Mouse (Mus musculus) lung, postnatal 0 days (tissue): Measurements from ENCODE around the gene Trim3. TPM values are rescaled to one million over a fixed set of nuclear protein-coding genes. Genes with fewer than 3 reads are reported as not detected.

Experiments
- ATAC-seq: fragments of 200-750 bp; cut with Nextera tagmentation; 2 replicates; pipeline ENCODE4 v1.8.0; 2017; ENCODE audit warnings: moderate library complexity
- DNase-seq: peaks from one replicate; pipeline ENCODE4 v3.0.0-alpha.2; 2016; ENCODE audit warnings: low spot score
- H3K27ac ChIP-seq: fragments of 300-500 bp; sonication (generic); 2 replicates; pipeline ENCODE4 v1.5.1; 2014; ENCODE audit warnings: antibody characterized with exemption, mild to moderate bottlenecking, low read length, mixed read lengths
- H3K27me3 ChIP-seq: fragments of 300-500 bp; sonication (generic); replicated peaks from 2 replicates; pipeline ENCODE4 v1.6.1; 2014; ENCODE audit warnings: low read length, mixed read lengths; ENCODE audit not compliant: insufficient read depth
- H3K36me3 ChIP-seq: fragments of 300-500 bp; sonication (generic); 2 replicates; pipeline ENCODE4 v1.6.1; 2014; ENCODE audit warnings: low read length, mixed read lengths; ENCODE audit not compliant: insufficient read depth
- H3K4me1 ChIP-seq: fragments of 300-500 bp; sonication (generic); 2 replicates; pipeline ENCODE4 v1.6.1; 2014; ENCODE audit warnings: antibody characterized with exemption, low read depth, low read length, mixed read lengths; ENCODE audit not compliant: insufficient read depth
- H3K4me2 ChIP-seq: fragments of 300-500 bp; sonication (generic); replicated peaks from 2 replicates; pipeline ENCODE4 v1.6.1; 2014; ENCODE audit warnings: low read depth, mild to moderate bottlenecking, low read length, moderate library complexity, mixed read lengths
- H3K4me3 ChIP-seq: fragments of 300-500 bp; sonication (generic); 2 replicates; pipeline ENCODE4 v1.5.1; 2014; ENCODE audit warnings: low read depth, low read length
- H3K9ac ChIP-seq: fragments of 300-500 bp; sonication (generic); replicated peaks from 2 replicates; pipeline ENCODE4 v1.6.1; 2014; ENCODE audit warnings: low read depth, mild to moderate bottlenecking
- H3K9me3 ChIP-seq: fragments of 300-500 bp; sonication (generic); 2 replicates; pipeline ENCODE4 v1.6.1; 2016; ENCODE audit warnings: low read length, mixed read lengths
- CTCF ChIP-seq: IDR thresholded peaks from 2 replicates; pipeline ENCODE4 v1.5.1; 2016; ENCODE audit warnings: antibody characterized with exemption, mild to moderate bottlenecking
- EP300 ChIP-seq: IDR thresholded peaks from 2 replicates; pipeline ENCODE4 v1.6.1; 2016; ENCODE audit warnings: antibody characterized with exemption, mild to moderate bottlenecking, control low read depth
- WGBS: fragments of 180-500 bp; shearing (Covaris S2); extraction: QIAGEN DNeasy Blood & Tissue Kit; methylation state at CpG from one replicate; pipeline ENCODE4 v1.1.7; 2014; 5-methylcytosine and 5-hydroxymethylcytosine counted together
- polyA plus RNA-seq: library from polyadenylated mRNA; unstranded; fragments of >200 nt; fragmentation: Nextera tagmentation; extraction: Ambion mirVana; gene quantifications from 2 replicates; pipeline ENCODE4 v1.2.1, GENCODE M21; 2015

Trim3 gene
- polyA plus RNA-seq, 1 experiment from 2014 or later = 116 TPM

DNA sequence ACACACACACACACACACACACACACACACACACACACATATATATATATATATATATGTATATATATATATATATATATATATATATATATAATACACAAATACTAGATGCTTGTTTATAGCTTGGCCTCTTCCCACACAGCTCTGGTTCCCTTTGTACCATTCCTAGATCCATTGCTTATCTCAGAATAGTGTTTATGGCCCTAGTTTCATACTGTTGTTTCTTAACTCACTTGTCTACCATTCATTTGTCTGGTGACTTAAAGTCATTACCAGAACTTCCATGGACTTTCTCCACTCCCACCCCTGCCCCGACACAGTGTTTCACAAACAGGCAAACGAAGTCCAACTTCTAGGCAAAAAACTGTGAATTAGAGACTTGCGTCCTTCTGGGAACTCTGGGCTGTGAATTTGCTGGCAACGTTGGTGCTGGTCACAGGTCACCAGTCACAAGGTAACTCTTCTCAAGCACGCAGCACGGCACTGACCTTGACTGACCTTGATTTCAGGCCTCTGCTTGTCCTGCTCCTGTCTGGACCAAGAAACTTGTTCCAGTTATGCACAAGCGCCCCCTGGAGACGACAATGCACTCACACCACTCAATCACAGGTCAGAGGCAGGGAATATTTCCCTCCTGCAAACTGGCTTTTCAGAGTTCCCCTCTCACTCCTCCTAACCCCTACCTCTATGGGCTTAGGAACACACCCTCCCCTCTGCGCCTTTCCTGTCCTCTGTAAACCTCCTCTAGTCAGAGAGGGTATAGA lies 30.3 kb downstream of the Trim3 start:
- 34% methylated on average over 9 of the region's 9 CpGs for WGBS
- ATAC-seq = peak; percentile 85

DNA sequence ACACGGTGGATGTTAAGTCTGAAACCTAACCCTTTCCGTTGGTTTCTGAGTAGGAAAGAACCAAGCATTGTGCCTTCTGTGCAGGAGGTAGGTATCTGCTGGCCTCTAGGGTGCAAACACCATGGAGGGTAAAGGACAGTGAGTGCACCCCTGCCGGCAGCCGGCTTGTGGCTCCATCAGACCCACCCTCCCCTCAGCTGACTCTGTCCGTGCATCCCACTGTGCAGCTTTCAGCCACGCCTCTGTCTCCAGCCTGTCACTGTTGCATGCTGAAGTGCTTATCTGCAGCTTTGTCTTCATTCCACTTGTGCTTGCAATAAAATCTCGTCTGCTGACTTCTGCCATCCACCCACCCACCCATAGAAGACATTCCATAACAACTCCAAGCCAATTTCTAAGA lies 43.3 kb downstream of the Trim3 start:
- WGBS = 31% methylated on average over 7 of the region's 7 CpGs
- Histone ChIP-seq H3K9ac (no peak overlapping the region), H3K4me3 (no peak overlapping the region), H3K4me1 (no peaks in the 10 kb centered on the region), H3K27ac (no peak overlapping the region), H3K36me3 (no peaks in the 10 kb centered on the region), H3K27me3 (no peaks in the 10 kb centered on the region), H3K9me3 (no peaks in the 10 kb centered on the region), H3K4me2 (no peak overlapping the region)
- ATAC-seq (no peak), DNase-seq (no peak)
- TF ChIP-seq CTCF = no peak
- no peak for TF ChIP-seq EP300

More for the DNA sequence above, 30.3 kb downstream of the Trim3 start:
- H3K4me3 ChIP-seq = no peak overlapping the region
- H3K9me3 ChIP-seq = no peaks in the 10 kb centered on the region
- DNase-seq = peak; percentile 82
- TF ChIP-seq CTCF (peak; percentile 91), EP300 (no peak)
- no peaks in the 10 kb centered on the region for H3K36me3 ChIP-seq
- H3K4me1 ChIP-seq = no peaks in the 10 kb centered on the region
- no peak overlapping the region for H3K27ac ChIP-seq
- no peak overlapping the region for H3K9ac ChIP-seq
- H3K27me3 ChIP-seq = no peaks in the 10 kb centered on the region
- H3K4me2 ChIP-seq = no peak overlapping the region

DNA sequence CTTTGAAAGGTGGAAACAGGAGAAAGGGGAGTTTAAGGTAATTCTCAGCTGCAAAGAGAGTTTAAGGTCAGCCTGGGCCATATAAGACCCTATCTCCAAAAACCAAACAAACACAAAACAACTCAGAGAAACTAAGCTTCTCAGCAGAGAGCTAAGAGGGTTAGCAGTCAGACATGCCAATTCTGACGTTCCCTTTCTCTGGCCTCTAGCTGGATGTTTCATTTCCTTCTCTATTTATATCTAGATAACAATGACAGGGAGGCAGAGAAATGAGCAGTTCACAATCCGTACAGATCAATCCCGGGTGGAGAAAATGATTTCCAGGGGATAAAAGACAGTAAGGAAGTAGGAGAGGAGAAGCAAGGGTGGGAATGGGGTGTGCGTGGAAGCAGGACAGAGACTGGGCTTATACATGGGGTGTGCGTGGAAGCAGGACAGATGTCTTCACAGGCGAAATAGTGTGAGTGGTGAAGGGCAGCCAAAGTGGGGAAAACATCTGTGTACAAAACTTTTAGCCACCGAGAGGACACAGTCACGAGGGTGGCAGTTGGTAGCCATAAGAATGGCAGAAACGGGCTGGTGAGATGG lies 45.0 kb downstream of the Trim3 start:
- H3K4me1 ChIP-seq = no peaks in the 10 kb centered on the region
- H3K4me3 ChIP-seq = no peak overlapping the region
- no peak overlapping the region for H3K9ac ChIP-seq
- H3K27ac ChIP-seq = 0 out of 2 replicates have a peak overlapping the region, but pooled peaks have one; percentile 14
- peak; percentile 53 for ATAC-seq
- 36% methylated on average over 9 of the region's 9 CpGs for WGBS
- no peak overlapping the region for H3K4me2 ChIP-seq
- DNase-seq = peak; percentile 47
- H3K36me3 ChIP-seq = no peaks in the 10 kb centered on the region
- H3K9me3 ChIP-seq = no peaks in the 10 kb centered on the region
- TF ChIP-seq CTCF (no peak), EP300 (no peak)
- H3K27me3 ChIP-seq = no peaks in the 10 kb centered on the region

DNA sequence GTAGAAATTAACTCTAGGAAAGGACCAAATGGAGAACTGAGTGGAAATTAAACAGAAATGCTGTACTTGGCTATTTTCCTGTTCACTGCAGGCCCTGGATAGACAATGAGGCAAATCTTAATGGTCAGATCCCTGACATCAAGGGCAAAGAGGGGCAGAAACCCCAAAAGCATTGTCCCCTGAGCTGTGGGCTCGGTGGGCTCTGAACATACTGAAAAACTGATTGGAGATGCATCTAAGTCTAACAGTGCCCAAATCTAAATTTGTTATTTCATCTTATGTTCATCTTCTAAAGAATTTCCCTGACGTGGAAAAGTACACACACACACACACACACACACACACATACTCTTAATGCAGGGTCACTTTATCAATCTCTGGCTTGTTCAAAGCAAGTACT lies 51.4 kb downstream of the Trim3 start:
- H3K9me3 ChIP-seq = no peaks in the 10 kb centered on the region
- peak overlapping the region; percentile 90; the same call in 1 of the 2 replicates for H3K4me2 ChIP-seq
- WGBS = 46% methylated on average over 2 of the region's 2 CpGs
- H3K27ac ChIP-seq = peak overlapping the region; percentile 78
- no peaks in the 10 kb centered on the region for H3K27me3 ChIP-seq
- 0 out of 2 replicates have a peak overlapping the region, but pooled peaks have one; percentile 72 for H3K4me3 ChIP-seq
- H3K9ac ChIP-seq = no peak overlapping the region
- no peaks in the 10 kb centered on the region for H3K36me3 ChIP-seq
- TF ChIP-seq EP300 = no peak
- TF ChIP-seq CTCF = no peak
- H3K4me1 ChIP-seq = 0 out of 2 replicates have a peak, but pooled peaks cover 5% of the 10 kb centered on the region
- ATAC-seq = no peak
- no peak for DNase-seq

DNA sequence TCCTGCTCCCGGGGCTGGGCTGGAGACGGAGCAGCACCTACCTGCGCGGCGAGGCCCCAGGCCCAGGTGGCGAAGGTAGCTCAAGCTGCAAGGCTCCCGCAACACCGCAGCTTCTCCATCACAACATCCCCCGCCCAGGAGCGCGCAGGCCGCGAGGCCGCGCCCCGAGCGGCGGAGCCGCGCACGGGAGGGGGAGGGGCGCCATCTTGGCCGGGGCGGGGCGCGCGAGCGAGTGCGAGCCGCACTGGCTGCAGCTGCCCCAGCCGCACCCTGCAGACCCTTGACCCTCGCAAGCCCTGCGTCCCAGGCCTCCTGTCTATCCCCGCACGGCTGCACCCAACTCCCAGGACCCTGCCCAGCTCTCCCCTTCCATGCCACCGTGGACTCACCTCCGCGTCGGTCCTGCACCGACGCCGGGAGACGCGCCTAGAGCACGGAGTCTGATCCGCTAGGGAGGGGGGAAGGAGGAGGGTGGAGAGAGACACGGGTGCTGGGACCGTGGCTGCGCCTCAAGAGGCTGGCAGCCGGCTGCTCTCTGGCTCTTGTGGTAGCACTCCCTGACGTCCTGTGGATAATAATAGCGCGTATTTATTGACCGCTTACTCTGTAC lies 52.2 kb downstream of the Trim3 start, which contains the start of gene Apbb1:
Apbb1 (minus strand) TSS at position 560 of the 610 bp plus-strand sequence.
- WGBS = 2% methylated on average over 32 of the region's 54 CpGs
- Histone ChIP-seq H3K27ac (peak within 1 kb of the TSS; percentile 78), H3K4me1 (0 out of 2 replicates have a peak, but pooled peaks cover 5% of the 10 kb centered on the region), H3K4me3 (peak within 1 kb of the TSS; percentile 72), H3K27me3 (no peaks in the 10 kb centered on the region), H3K36me3 (no peaks in the 10 kb centered on the region), H3K9ac (peak within 1 kb of the TSS; percentile 46), H3K9me3 (no peaks in the 10 kb centered on the region), H3K4me2 (peak within 1 kb of the TSS; percentile 90)
- TF ChIP-seq CTCF (peak; percentile 4; the same call in 1 of the 2 replicates), EP300 (no peak)
- ATAC-seq (peak; percentile 93), DNase-seq (peak; percentile 88)

DNA sequence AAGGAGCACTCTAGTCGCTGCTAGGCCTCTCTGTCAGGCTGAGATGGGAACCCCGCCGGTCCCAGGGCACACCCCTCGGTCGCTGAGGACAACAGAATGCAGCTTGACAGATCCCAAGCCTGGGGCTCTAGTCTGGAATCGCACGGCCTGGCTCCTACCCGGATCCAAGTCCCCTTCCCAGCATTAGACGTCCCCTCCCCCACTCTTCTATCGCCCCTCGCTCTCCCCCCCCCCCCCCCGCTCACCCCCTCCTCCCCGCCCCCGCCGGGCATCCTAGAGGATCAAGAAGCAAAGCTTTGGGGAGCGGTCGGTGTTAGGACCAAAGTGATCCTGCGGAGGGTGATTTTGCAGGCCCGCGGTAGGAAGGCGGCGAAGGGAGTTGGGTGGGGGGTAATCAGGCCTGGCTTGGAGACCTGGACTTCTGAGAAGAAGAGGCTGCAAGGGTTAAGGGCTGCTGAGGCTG lies 52.7 kb downstream of the Trim3 start:
- Histone ChIP-seq H3K27ac (peak overlapping the region; percentile 78), H3K4me3 (peak overlapping the region; percentile 72), H3K9ac (peak overlapping the region; percentile 46; the same call in 1 of the 2 replicates), H3K27me3 (no peaks in the 10 kb centered on the region), H3K36me3 (no peaks in the 10 kb centered on the region), H3K9me3 (no peaks in the 10 kb centered on the region), H3K4me2 (peak overlapping the region; percentile 90), H3K4me1 (0 out of 2 replicates have a peak, but pooled peaks cover 5% of the 10 kb centered on the region)
- no peak for TF ChIP-seq CTCF
- TF ChIP-seq EP300 = no peak
- DNase-seq (no peak), ATAC-seq (peak; percentile 10)
- WGBS = 2% methylated on average over 15 of the region's 22 CpGs
